Mouse (Mus musculus): Measurements from ENCODE around the gene Clcnkb.

DNA sequence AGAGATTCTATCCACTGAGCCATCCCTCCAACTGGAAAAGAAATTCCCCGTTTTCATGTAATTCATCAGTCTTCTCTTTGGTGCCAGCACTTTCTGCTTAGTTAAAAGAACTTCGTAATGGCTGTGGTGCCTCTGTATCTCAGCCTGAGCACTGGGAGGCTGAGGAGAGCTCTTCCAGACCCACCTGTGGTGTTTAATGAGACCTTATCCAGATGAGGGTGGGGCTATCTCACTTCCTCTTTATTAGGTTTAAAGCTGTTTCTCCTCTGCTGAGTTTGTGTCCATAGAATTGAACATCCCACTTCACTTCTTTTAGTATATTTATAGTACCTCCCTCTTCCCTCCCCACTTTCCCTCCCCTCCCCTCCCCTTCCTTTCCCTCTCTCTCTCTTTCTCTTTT is 35.4 kb upstream of the Clcnkb start:
- TF ChIP-seq CTCF (IDR thresholded peaks at IDR 0.05; ENCODE audit: borderline replicate concordance, insufficient read depth, low read depth, low read length) (no peak), POLR2A (IDR thresholded peaks at IDR 0.05; ENCODE audit: borderline replicate concordance, insufficient read depth, low read length) (no peak)

All from cerebellum, adult 2 months (tissue).